Mouse (Mus musculus) liver, postnatal 0 days (tissue): Measurements from ENCODE around the gene Dffa.

Source experiments
- CTCF ChIP-seq: sonication (generic); IDR thresholded peaks from 2 replicates; pipeline ENCODE4 v1.5.1; 2016; ENCODE audit warnings: antibody characterized with exemption, low read depth
- EP300 ChIP-seq: IDR thresholded peaks from 2 replicates; pipeline ENCODE4 v1.6.1; 2016; ENCODE audit warnings: antibody characterized with exemption, low read depth, mild to moderate bottlenecking

- TF ChIP-seq CTCF, result no peak
- no peak for TF ChIP-seq EP300
Measured at GRCm38 (mm10) chr4:149150721-149151120, 46.8 kb downstream of the Dffa start.
